Mouse (Mus musculus): ENCODE measurements around the gene Ager. TPM values are rescaled to one million over a fixed set of nuclear protein-coding genes. Genes with fewer than 3 reads are reported as not detected.
A peak's percentile ranks its signal among the peaks of the same experiment; 100 is the strongest.

Gene Ager
- polyA plus RNA-seq, 1 experiment from 2014 or later, result 1.4 TPM

DNA sequence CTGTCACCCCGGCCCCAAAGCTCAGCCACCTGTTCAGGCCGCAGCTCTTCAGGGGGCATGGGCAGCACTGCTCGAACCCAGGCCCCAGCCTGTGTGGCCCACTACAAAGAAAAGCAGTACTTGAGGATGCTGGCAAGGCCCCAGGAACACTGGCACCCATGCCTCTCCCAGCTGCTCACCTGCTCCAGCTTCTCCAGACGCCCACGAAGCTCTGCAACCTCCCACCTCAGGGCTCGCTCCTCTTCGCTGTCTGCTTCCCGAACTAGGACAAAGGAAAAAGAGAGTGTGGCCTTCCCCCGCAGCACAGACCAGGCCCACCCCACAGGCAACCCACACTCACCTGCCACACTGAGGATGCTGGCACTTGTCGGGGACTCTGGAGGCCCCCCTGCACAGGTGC is 16.2 kb downstream of the Ager start:
- Histone ChIP-seq H3K9ac (replicated peaks) (no peak overlapping the region), H3K4me2 (ENCODE audit: low read depth, low read length) (no peak overlapping the region)
- WGBS (ENCODE audit: insufficient replicate concordance), result 91% methylated on average over 10 of the region's 10 CpGs

DNA sequence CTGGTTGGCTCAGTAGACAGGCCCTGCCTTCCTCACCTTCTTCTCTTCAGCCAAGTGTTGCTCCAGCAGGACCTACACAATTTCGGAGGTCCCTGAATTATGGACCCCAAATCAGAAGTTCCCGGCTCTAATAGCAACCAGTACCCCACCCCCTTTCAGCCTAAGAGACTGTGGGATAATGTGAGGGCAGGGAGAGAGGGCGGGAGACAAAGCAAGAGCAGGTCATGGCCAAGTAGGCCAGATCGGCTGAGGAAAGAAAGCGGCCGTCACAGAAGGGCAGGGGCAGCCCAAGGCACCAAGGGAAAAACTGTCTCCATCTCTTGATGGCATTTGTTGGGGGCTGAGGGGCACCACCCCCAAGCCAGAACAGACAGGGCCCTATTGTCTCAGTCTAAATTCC is 18.2 kb downstream of the Ager start, which contains the start of gene Egfl8:
TSS of gene Egfl8 (minus strand) at position 101 of the 400 bp plus-strand sequence.
- DNase-seq, result no peak
- ATAC-seq, result no peak
- WGBS (ENCODE audit: insufficient replicate concordance), result 84% methylated on average over 6 of the region's 6 CpGs
- Histone ChIP-seq H3K36me3 (replicated peaks; ENCODE audit: insufficient read depth, low read length) (peaks cover 31% of the 10 kb centered on the region), H3K4me2 (ENCODE audit: low read depth, low read length) (no peak within 1 kb of the TSS), H3K27ac (ENCODE audit: low read depth) (no peak within 1 kb of the TSS), H3K9ac (replicated peaks) (no peak within 1 kb of the TSS), H3K4me1 (ENCODE audit: insufficient read depth) (no peaks in the 10 kb centered on the region), H3K4me3 (ENCODE audit: low read depth, low read length) (no peak within 1 kb of the TSS), H3K9me3 (ENCODE audit: low read length) (no peaks in the 10 kb centered on the region), H3K27me3 (ENCODE audit: insufficient read depth, low read length) (no peaks in the 10 kb centered on the region)
- TF ChIP-seq CTCF (IDR thresholded peaks at IDR 0.05; ENCODE audit: low read depth), result no peak
- TF ChIP-seq EP300 (IDR thresholded peaks at IDR 0.05; ENCODE audit: low read depth), result no peak

More for the DNA sequence above, 16.2 kb downstream of the Ager start:
- DNase-seq (no peak), ATAC-seq (no peak)
- H3K27me3 ChIP-seq (ENCODE audit: insufficient read depth, low read length), result no peaks in the 10 kb centered on the region
- H3K36me3 ChIP-seq (replicated peaks; ENCODE audit: insufficient read depth, low read length), result peaks cover 36% of the 10 kb centered on the region
- H3K4me1 ChIP-seq (ENCODE audit: insufficient read depth), result no peaks in the 10 kb centered on the region
- no peak overlapping the region for H3K4me3 ChIP-seq (ENCODE audit: low read depth, low read length)
- no peak overlapping the region; the same call in 1 of the 2 replicates for H3K27ac ChIP-seq (ENCODE audit: low read depth)
- no peaks in the 10 kb centered on the region for H3K9me3 ChIP-seq (ENCODE audit: low read length)
- TF ChIP-seq EP300 (IDR thresholded peaks at IDR 0.05; ENCODE audit: low read depth), result no peak
- TF ChIP-seq CTCF (IDR thresholded peaks at IDR 0.05; ENCODE audit: low read depth), result no peak

DNA sequence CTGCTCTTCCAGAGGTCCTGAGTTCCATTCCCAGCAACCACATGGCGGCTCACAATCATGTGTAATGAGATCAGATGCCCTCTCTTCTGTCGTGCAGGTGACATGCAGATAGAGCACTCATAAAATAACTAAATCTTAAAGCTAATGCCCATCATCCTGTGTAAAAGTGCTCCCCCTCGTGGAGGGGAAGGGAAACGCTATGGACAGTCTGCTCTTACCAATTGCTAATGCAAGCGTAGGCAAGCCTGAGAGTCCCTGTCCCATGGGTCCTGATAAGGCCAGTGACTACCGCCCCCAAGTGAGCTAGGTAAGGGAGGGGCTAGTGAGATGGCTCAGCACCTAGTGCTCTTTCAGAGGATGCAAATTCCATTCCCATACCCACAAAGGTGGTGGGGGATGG is 21.3 kb downstream of the Ager start:
- Histone ChIP-seq H3K4me1 (ENCODE audit: insufficient read depth) (no peaks in the 10 kb centered on the region), H3K9me3 (ENCODE audit: low read length) (no peaks in the 10 kb centered on the region), H3K36me3 (replicated peaks; ENCODE audit: insufficient read depth, low read length) (peaks cover 20% of the 10 kb centered on the region), H3K27ac (ENCODE audit: low read depth) (no peak overlapping the region), H3K9ac (replicated peaks) (no peak overlapping the region), H3K4me3 (ENCODE audit: low read depth, low read length) (no peak overlapping the region), H3K27me3 (ENCODE audit: insufficient read depth, low read length) (no peaks in the 10 kb centered on the region), H3K4me2 (ENCODE audit: low read depth, low read length) (no peak overlapping the region)
- TF ChIP-seq CTCF (IDR thresholded peaks at IDR 0.05; ENCODE audit: low read depth), result peak; percentile 96
- TF ChIP-seq EP300 (IDR thresholded peaks at IDR 0.05; ENCODE audit: low read depth), result no peak
- DNase-seq, result peak; percentile 81
- 12% methylated on average over 6 of the region's 6 CpGs for WGBS (ENCODE audit: insufficient replicate concordance)
- ATAC-seq, result peak; percentile 61

- ATAC-seq (peak; percentile 65), DNase-seq (no peak)
- H3K4me3 ChIP-seq (ENCODE audit: low read depth, low read length), result no peak overlapping the region
- 0 out of 2 replicates have a peak, but pooled peaks cover under 1% of the 10 kb centered on the region for H3K4me1 ChIP-seq (ENCODE audit: insufficient read depth)
- 0 out of 2 replicates have a peak overlapping the region, but pooled peaks have one; percentile 3 for H3K27ac ChIP-seq (ENCODE audit: low read depth)
- H3K9me3 ChIP-seq (ENCODE audit: low read length), result no peaks in the 10 kb centered on the region
- TF ChIP-seq EP300 (IDR thresholded peaks at IDR 0.05; ENCODE audit: low read depth) (no peak), CTCF (IDR thresholded peaks at IDR 0.05; ENCODE audit: low read depth) (no peak)
- no peak overlapping the region for H3K9ac ChIP-seq (replicated peaks)
- 66% methylated on average over 8 of the region's 8 CpGs for WGBS (ENCODE audit: insufficient replicate concordance)
- peaks cover 22% of the 10 kb centered on the region for H3K36me3 ChIP-seq (replicated peaks; ENCODE audit: insufficient read depth, low read length)
- H3K4me2 ChIP-seq (ENCODE audit: low read depth, low read length), result no peak overlapping the region
- H3K27me3 ChIP-seq (ENCODE audit: insufficient read depth, low read length), result no peaks in the 10 kb centered on the region
Measured at GRCm38 (mm10) chr17:34621006-34621405, 23.3 kb downstream of the Ager start.

DNA sequence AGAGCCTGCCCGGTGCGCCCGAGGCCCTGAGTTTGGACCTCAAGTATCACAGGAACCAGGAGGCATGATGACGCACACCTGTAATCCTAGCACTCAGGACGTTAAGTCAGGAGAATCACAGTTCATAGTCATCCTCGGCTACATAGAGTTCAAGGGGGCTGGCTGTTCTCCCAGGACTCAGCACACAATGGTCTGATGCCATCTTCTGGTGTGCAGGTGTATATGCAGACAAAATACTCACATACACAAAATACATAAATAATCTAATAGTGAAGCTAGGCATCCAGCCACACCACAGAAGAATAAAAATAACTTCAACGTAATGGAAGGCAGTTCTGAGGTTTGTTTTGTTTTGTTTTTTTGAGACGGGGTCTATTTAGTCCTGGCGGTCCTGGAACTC is 25.5 kb downstream of the Ager start:
- TF ChIP-seq EP300 (IDR thresholded peaks at IDR 0.05; ENCODE audit: low read depth), result no peak
- TF ChIP-seq CTCF (IDR thresholded peaks at IDR 0.05; ENCODE audit: low read depth), result peak; percentile 32; the same call in 1 of the 2 replicates
- H3K4me3 ChIP-seq (ENCODE audit: low read depth, low read length), result no peak overlapping the region
- 76% methylated on average over 9 of the region's 9 CpGs for WGBS (ENCODE audit: insufficient replicate concordance)
- peaks cover 20% of the 10 kb centered on the region for H3K36me3 ChIP-seq (replicated peaks; ENCODE audit: insufficient read depth, low read length)
- peaks cover 18% of the 10 kb centered on the region; the same call in 1 of the 2 replicates for H3K4me1 ChIP-seq (ENCODE audit: insufficient read depth)
- H3K9me3 ChIP-seq (ENCODE audit: low read length), result no peaks in the 10 kb centered on the region
- H3K4me2 ChIP-seq (ENCODE audit: low read depth, low read length), result no peak overlapping the region
- no peak overlapping the region for H3K27ac ChIP-seq (ENCODE audit: low read depth)
- no peak overlapping the region for H3K9ac ChIP-seq (replicated peaks)
- no peak for DNase-seq
- 0 out of 2 replicates have a peak, but pooled peaks cover under 1% of the 10 kb centered on the region for H3K27me3 ChIP-seq (ENCODE audit: insufficient read depth, low read length)
- ATAC-seq, result no peak

GRCm38 (mm10) chr17:34624981-34625380 is 27.3 kb downstream of the Ager start:
- WGBS (ENCODE audit: insufficient replicate concordance), result 78% methylated on average over 3 of the region's 3 CpGs
- TF ChIP-seq CTCF (IDR thresholded peaks at IDR 0.05; ENCODE audit: low read depth), result no peak
- no peak for TF ChIP-seq EP300 (IDR thresholded peaks at IDR 0.05; ENCODE audit: low read depth)
- peaks cover 20% of the 10 kb centered on the region for H3K36me3 ChIP-seq (replicated peaks; ENCODE audit: insufficient read depth, low read length)
- ATAC-seq (no peak), DNase-seq (no peak)
- H3K4me1 ChIP-seq (ENCODE audit: insufficient read depth), result peaks cover 28% of the 10 kb centered on the region
- H3K27ac ChIP-seq (ENCODE audit: low read depth), result no peak overlapping the region
- H3K9ac ChIP-seq (replicated peaks), result no peak overlapping the region
- no peaks in the 10 kb centered on the region for H3K9me3 ChIP-seq (ENCODE audit: low read length)
- no peak overlapping the region for H3K4me2 ChIP-seq (ENCODE audit: low read depth, low read length)
- H3K27me3 ChIP-seq (ENCODE audit: insufficient read depth, low read length), result peaks cover 18% of the 10 kb centered on the region
- no peak overlapping the region for H3K4me3 ChIP-seq (ENCODE audit: low read depth, low read length)

All from liver, postnatal 0 days (tissue).